Mouse (Mus musculus) cortical plate, adult 2 months (tissue): ENCODE results near the gene Nms.

Experiments
- CTCF ChIP-seq: fragments of 200-500 bp; IDR thresholded peaks from 2 replicates; pipeline ENCODE4 v1.5.1; 2011; ENCODE audit warnings: mild to moderate bottlenecking, control low read depth, low read length; ENCODE audit not compliant: insufficient read depth; ENCODE audit errors: extremely low read depth
- POLR2A ChIP-seq: fragments of 200-500 bp; IDR thresholded peaks from 2 replicates; pipeline ENCODE4 v1.6.1; 2011; ENCODE audit warnings: mild to moderate bottlenecking, low read length, control low read depth; ENCODE audit not compliant: insufficient read depth; ENCODE audit errors: extremely low read depth

DNA sequence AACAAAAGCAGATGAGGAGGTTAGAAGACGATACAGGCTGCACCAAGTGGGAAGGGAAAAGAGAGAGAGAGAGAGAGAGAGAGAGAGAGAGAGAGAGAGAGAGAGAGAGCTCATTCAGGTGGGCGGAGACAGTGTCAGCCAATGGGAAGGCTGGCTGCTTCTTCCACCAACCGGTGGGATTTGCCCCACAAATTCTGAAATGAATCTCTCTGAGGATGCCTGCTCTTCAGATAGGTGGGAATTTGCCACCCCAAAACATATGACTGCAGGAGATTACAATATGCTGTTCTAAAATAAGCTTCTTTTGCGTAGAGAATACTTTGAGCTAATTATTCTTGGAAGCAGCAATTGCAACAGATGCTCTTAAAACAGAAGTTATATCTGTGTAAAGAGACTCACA lies 9.5 kb upstream of the Nms start:
- TF ChIP-seq POLR2A (no peak), CTCF (no peak)
